Comparison of ENCODE assay signal across 28 mouse cellular contexts in the genomic region with DNA sequence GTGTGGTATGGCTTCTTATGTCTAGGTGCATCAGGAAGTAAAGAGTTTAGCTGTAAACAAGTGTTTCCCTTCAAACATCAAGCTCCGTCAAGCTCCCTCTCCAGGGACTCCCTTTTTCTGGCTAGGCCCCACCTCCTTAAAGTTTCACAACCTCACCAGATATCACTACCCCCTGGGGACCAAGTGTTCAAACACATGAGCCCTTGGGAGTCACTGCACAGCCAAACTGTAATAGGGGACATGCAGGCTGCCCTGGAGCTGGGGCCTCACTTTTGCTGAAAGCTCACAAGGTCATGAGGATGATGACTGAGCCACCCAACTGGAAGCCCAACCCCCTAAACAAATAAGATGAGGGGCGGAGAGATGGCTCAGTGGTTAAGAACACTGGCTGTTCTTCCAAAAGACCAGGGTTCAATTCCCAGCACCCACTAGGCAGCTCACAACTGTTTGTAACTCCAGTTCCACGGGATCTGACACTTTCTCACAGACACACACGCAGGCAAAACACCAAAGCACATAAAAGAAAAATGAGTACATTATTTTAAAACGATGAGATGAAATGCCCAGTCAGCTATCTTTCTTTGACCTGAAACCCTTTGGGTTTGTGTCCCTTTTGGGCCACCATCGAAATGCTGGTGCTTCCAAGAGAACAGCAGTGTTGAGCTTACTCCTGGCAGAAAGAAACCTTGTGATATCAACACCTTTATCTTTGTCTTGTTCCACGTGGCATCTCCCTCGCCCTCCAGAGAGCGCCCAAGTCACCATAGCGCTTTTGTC. TPM values are rescaled to one million over a fixed set of nuclear protein-coding genes. Genes with fewer than 3 reads are reported as not detected.
DNase-seq lines count a peak whose midpoint lies in the region; ATAC-seq and TF ChIP-seq lines count a peak whose summit lies in the region.
"Had no signal": no experiment of that assay in that cellular context is flagged by ENCODE, and none has a peak within 500 bp of the region (broad histone marks: within the 10 kb centered on the region; RNA-seq: fewer than 3 reads in every experiment).

No protein-coding gene starts in this region.

- H3K27me3 ChIP-seq in CH12.LX (replicated peaks), result no peaks in the 10 kb centered on the region
- H3K27me3 ChIP-seq in hindbrain, postnatal 0 days (ENCODE audit: insufficient read depth, low read length), result no peaks in the 10 kb centered on the region
- H3K27me3 ChIP-seq: embryonic facial prominence, embryonic 13.5 days; forebrain, embryonic 12.5 days; forebrain, embryonic 15.5 days; heart, embryonic 15.5 days; hindbrain, embryonic 12.5 days; hindbrain, embryonic 15.5 days; intestine, embryonic 15.5 days; kidney, embryonic 15.5 days had no signal

- no peak overlapping the region for H3K4me3 ChIP-seq in CH12.LX (replicated peaks in 1 of 3; ENCODE audit: low read depth in 2 of 3, low read length in 2 of 3, poor library complexity in 1 of 3)
- H3K4me3 ChIP-seq in hindbrain, postnatal 0 days (ENCODE audit: low read length), result no peak overlapping the region
- H3K4me3 ChIP-seq: embryonic facial prominence, embryonic 10.5 days; embryonic facial prominence, embryonic 13.5 days; erythroblast, embryonic 14.5 days; forebrain, embryonic 12.5 days; forebrain, embryonic 15.5 days; heart, adult 2 months; heart, embryonic 15.5 days; hindbrain, embryonic 12.5 days; hindbrain, embryonic 15.5 days; intestine, embryonic 15.5 days; kidney, embryonic 15.5 days had no signal

- H3K27ac ChIP-seq in CH12.LX (ENCODE audit: insufficient read depth, low read depth), result peak overlapping the region; percentile 31
- H3K27ac ChIP-seq in hindbrain, postnatal 0 days, result no peak overlapping the region
- H3K27ac ChIP-seq: embryonic facial prominence, embryonic 10.5 days; embryonic facial prominence, embryonic 13.5 days; forebrain, embryonic 12.5 days; forebrain, embryonic 15.5 days; heart, adult 2 months; heart, embryonic 15.5 days; hindbrain, embryonic 12.5 days; hindbrain, embryonic 15.5 days; intestine, embryonic 15.5 days; kidney, embryonic 15.5 days had no signal

- TF ChIP-seq POLR2A in CH12.LX (IDR thresholded peaks at IDR 0.05; ENCODE audit: low read depth, low read length), result no peak

- peak; percentile 62 for DNase-seq in adrenal gland, postnatal 10 days
- no peak for DNase-seq in adrenal gland, postnatal 4 days (ENCODE audit: low spot score in 2 of 2)
- DNase-seq in heart, adult 11 months, result peak; percentile 96
- DNase-seq in heart, postnatal 25 days (ENCODE audit: low spot score), result no peak
- DNase-seq in CH12.LX (ENCODE audit: extremely low read depth), result peak; percentile 80
- DNase-seq in hindbrain, postnatal 0 days (ENCODE audit: low spot score), result no peak
- DNase-seq: cerebellum, adult 11-12 months; cerebellum, adult 8-10 months; cerebellum, postnatal 10 days; cerebellum, postnatal 36 days; embryo, embryonic 11 days; gastrocnemius, postnatal 10 days; heart, postnatal 10 days; kidney, adult 11 months; kidney, adult 8-10 months had no signal

- peaks cover 23 to 57% of the 10 kb centered on the region in 2 experiments for H3K4me1 ChIP-seq in CH12.LX (ENCODE audit: control insufficient read depth in 1 of 2, insufficient read depth in 2 of 2)
- H3K4me1 ChIP-seq in hindbrain, postnatal 0 days (ENCODE audit: insufficient read depth, low read length), result 0 out of 2 replicates have a peak, but pooled peaks cover 3% of the 10 kb centered on the region

- in situ Hi-C loops in CH12.LX (cut with MboI; ENCODE audit: low pct_ligation_motif_present, low pct_unique_long_range_greater_than_20kb, low sequenced_read_pairs), result no loop called here

- H3K36me3 ChIP-seq in CH12.LX (replicated peaks in 1 of 2; ENCODE audit: control insufficient read depth in 1 of 2, insufficient read depth in 1 of 2, low read length in 1 of 2), result peaks cover 0 to 2% of the 10 kb centered on the region in 2 experiments
- H3K36me3 ChIP-seq in hindbrain, postnatal 0 days (ENCODE audit: insufficient read depth, low read length), result no peaks in the 10 kb centered on the region
- H3K36me3 ChIP-seq: embryonic facial prominence, embryonic 13.5 days; forebrain, embryonic 15.5 days; heart, embryonic 15.5 days; hindbrain, embryonic 12.5 days; hindbrain, embryonic 15.5 days; intestine, embryonic 15.5 days; kidney, embryonic 15.5 days had no signal

- TF ChIP-seq CTCF in CH12.LX (conservative IDR thresholded peaks at IDR 0.05 in 1 of 2, IDR thresholded peaks at IDR 0.05 in 1 of 2; ENCODE audit: low read depth in 2 of 2, low read length in 2 of 2), result no peak
- TF ChIP-seq CTCF in hindbrain, postnatal 0 days (IDR thresholded peaks at IDR 0.05; ENCODE audit: low read depth), result no peak

- H3K9ac ChIP-seq in CH12.LX (ENCODE audit: insufficient read depth, low read depth), result no peak overlapping the region
- no peak overlapping the region for H3K9ac ChIP-seq in hindbrain, postnatal 0 days (replicated peaks; ENCODE audit: low read length)
- H3K9ac ChIP-seq: embryonic facial prominence, embryonic 13.5 days; forebrain, embryonic 12.5 days; forebrain, embryonic 15.5 days; heart, embryonic 15.5 days; hindbrain, embryonic 12.5 days; hindbrain, embryonic 15.5 days; intestine, embryonic 15.5 days; kidney, embryonic 15.5 days had no signal

- no peaks in the 10 kb centered on the region for H3K79me2 ChIP-seq in CH12.LX (replicated peaks; ENCODE audit: control insufficient read depth, extremely low read depth, insufficient read depth, poor library complexity, severe bottlenecking)

- no peak for TF ChIP-seq EP300 in CH12.LX (IDR thresholded peaks at IDR 0.05; ENCODE audit: low read length)

- H3K9me3 ChIP-seq in CH12.LX (replicated peaks; ENCODE audit: low read length), result no peaks in the 10 kb centered on the region
- H3K9me3 ChIP-seq in hindbrain, postnatal 0 days (ENCODE audit: low read length), result no peaks in the 10 kb centered on the region
- H3K9me3 ChIP-seq: embryonic facial prominence, embryonic 10.5 days; embryonic facial prominence, embryonic 13.5 days; forebrain, embryonic 12.5 days; forebrain, embryonic 15.5 days; heart, embryonic 15.5 days; hindbrain, embryonic 12.5 days; hindbrain, embryonic 15.5 days; intestine, embryonic 15.5 days; kidney, embryonic 15.5 days had no signal

- ATAC-seq in hindbrain, postnatal 0 days, result no peak
- ATAC-seq: activated CD4-positive, CD25-positive, alpha-beta regulatory T cell, adult 4 months; forebrain, embryonic 15.5 days; intestine, embryonic 15.5 days had no signal

- H3K4me2 ChIP-seq in CH12.LX (ENCODE audit: insufficient read depth, low read depth, poor library complexity, severe bottlenecking), result no peak overlapping the region
- no peak overlapping the region for H3K4me2 ChIP-seq in hindbrain, postnatal 0 days (ENCODE audit: low read depth, low read length)
- H3K4me2 ChIP-seq: embryonic facial prominence, embryonic 13.5 days; forebrain, embryonic 12.5 days; forebrain, embryonic 15.5 days; heart, embryonic 11.5 days; heart, embryonic 15.5 days; hindbrain, embryonic 12.5 days; hindbrain, embryonic 15.5 days; intestine, embryonic 15.5 days; kidney, embryonic 15.5 days had no signal

- intact Hi-C loops in heart, postnatal 25 days (cut with DNase I), result no loop called here

- dilution Hi-C loops in CH12.LX (cut with MboI; ENCODE audit: extremely low pct_ligation_motif_present, extremely low pct_unique_long_range_greater_than_20kb, low sequenced_read_pairs), result no loop called here

- no peak for TF ChIP-seq RAD21 in CH12.LX (IDR thresholded peaks at IDR 0.05; ENCODE audit: low read depth, low read length)

- WGBS in hindbrain, postnatal 0 days, result 79% methylated on average over 10 of the region's 10 CpGs

TF ChIP-seq in CH12.LX, 34 proteins besides CTCF, POLR2A, EP300 and RAD21:
- TF ChIP-seq IRF4 (IDR thresholded peaks at IDR 0.05; ENCODE audit: low read depth, low read length), result no peak
- 0 out of 2 replicates have a peak, but pooled peaks have one; percentile 29 for TF ChIP-seq BHLHE40 (IDR thresholded peaks at IDR 0.05; ENCODE audit: low read depth, low read length)
- TF ChIP-seq ETS1 (conservative IDR thresholded peaks at IDR 0.05; ENCODE audit: low read depth, low read length), result peak; percentile 55
- no peak for TF ChIP-seq UBTF (IDR thresholded peaks at IDR 0.05; ENCODE audit: low read depth, low read length)
- TF ChIP-seq JUN (IDR thresholded peaks at IDR 0.05; ENCODE audit: insufficient read depth, low read depth, low read length), result no peak
- TF ChIP-seq SIN3A (IDR thresholded peaks at IDR 0.05; ENCODE audit: low read length), result 0 out of 2 replicates have a peak, but pooled peaks have one; percentile 33
- no peak for TF ChIP-seq MEF2A (IDR thresholded peaks at IDR 0.05; ENCODE audit: borderline replicate concordance, low read depth, low read length)
- TF ChIP-seq TCF12 (IDR thresholded peaks at IDR 0.05; ENCODE audit: low read depth, low read length), result no peak
- TF ChIP-seq JUND (conservative IDR thresholded peaks at IDR 0.05; ENCODE audit: low read depth, low read length), result no peak
- peak; percentile 55; the same call in 1 of the 2 replicates for TF ChIP-seq MAFK (IDR thresholded peaks at IDR 0.05; ENCODE audit: insufficient replicate concordance, low read length)
- TF ChIP-seq NRF1 (IDR thresholded peaks at IDR 0.05; ENCODE audit: low read depth, low read length), result no peak
- no peak for TF ChIP-seq MYC (IDR thresholded peaks at IDR 0.05; ENCODE audit: low read depth, low read length)
- TF ChIP-seq PAX5 (IDR thresholded peaks at IDR 0.05; ENCODE audit: low read length), result no peak
- TF ChIP-seq GABPA (IDR thresholded peaks at IDR 0.05; ENCODE audit: insufficient replicate concordance, low read depth, low read length), result no peak
- no peak for TF ChIP-seq MAZ (IDR thresholded peaks at IDR 0.05; ENCODE audit: low read depth, low read length)
- TF ChIP-seq TBP (conservative IDR thresholded peaks at IDR 0.05; ENCODE audit: low read depth, low read length), result 0 out of 2 replicates have a peak, but pooled peaks have one; percentile 41

RNA-seq across cellular contexts. Expression of a gene that starts 23.4 kb away (rescaled TPM):
- total RNA-seq in adrenal gland, postnatal 10 days (2021), result 10 to 100 TPM; 15.4 to 17.4 TPM
- total RNA-seq in adrenal gland, postnatal 4 days (2021), result 10 to 100 TPM; 15.6 to 19.9 TPM
- total RNA-seq in heart, postnatal 25 days (2021), result 1 to 10 TPM; 2.8 to 3.8 TPM
- total RNA-seq in CH12.LX (2012; rRNA removed) (16.4 and 21.6 TPM in 2 replicates), CH12.LX (2014; rRNA removed) (20.4 and 24.0 TPM in 2 replicates)
- polyA plus RNA-seq in CH12.LX (2012; ENCODE audit: insufficient read length, low read depth), result 34.9 and 39.0 TPM in 2 replicates
- total RNA-seq in hindbrain, postnatal 0 days (2014; rRNA removed), result 58.7 and 59.7 TPM in 2 replicates
- 12.6 and 13.2 TPM in 2 replicates for polyA plus RNA-seq in hindbrain, postnatal 0 days (2015; fragmentation: Nextera tagmentation; extraction: Ambion mirVana)
- polyA plus RNA-seq: activated CD4-positive, CD25-positive, alpha-beta regulatory T cell, adult 4 months; erythroblast, embryonic 14.5 days had no signal

Comparison
In these comparisons a context has a peak if more than half of its experiments do, and no peak if none do; other contexts are left out.
1. DNase-seq: peak in adrenal gland, postnatal 10 days (single experiment), heart, adult 11 months (single experiment) and CH12.LX (single experiment); none in adrenal gland, postnatal 4 days (0 of 2), heart, postnatal 25 days (single experiment) and hindbrain, postnatal 0 days (single experiment).